Mouse (Mus musculus): ENCODE data around the gene Pam16. TPM values are rescaled to one million over a fixed set of nuclear protein-coding genes. Genes with fewer than 3 reads are reported as not detected.

Pam16 gene
- polyA plus RNA-seq, 1 experiment from 2014 or later: 91.4 TPM

GRCm38 (mm10) chr16:4603453-4603837, 21.3 kb downstream of the Pam16 start:
- H3K4me1 ChIP-seq (replicated peaks; ENCODE audit: control insufficient read depth, insufficient read depth, low read length): peaks cover 43% of the 10 kb centered on the region
- H3K27me3 ChIP-seq (ENCODE audit: control insufficient read depth, insufficient read depth, low read length): no peaks in the 10 kb centered on the region
- no peak overlapping the region for H3K9ac ChIP-seq (ENCODE audit: low read length)
- no peak overlapping the region; the same call in 1 of the 2 replicates for H3K27ac ChIP-seq (ENCODE audit: low read depth, low read length)
- no peak overlapping the region for H3K4me3 ChIP-seq (ENCODE audit: low read depth, low read length)
- WGBS: 73% methylated on average over 1 of the region's 1 CpGs
- ATAC-seq (replicated peaks; ENCODE audit: low FRiP score) (no peak), DNase-seq (ENCODE audit: low spot score) (no peak)
- no peak overlapping the region for H3K4me2 ChIP-seq (ENCODE audit: low read depth, low read length, severe bottlenecking)
- no peaks in the 10 kb centered on the region for H3K9me3 ChIP-seq (ENCODE audit: control insufficient read depth, low read length)
- no peaks in the 10 kb centered on the region for H3K36me3 ChIP-seq (ENCODE audit: control insufficient read depth, insufficient read depth, low read length)

GRCm38 (mm10) chr16:4602766-4603452, 21.9 kb downstream of the Pam16 start:
- no peak for ATAC-seq (replicated peaks; ENCODE audit: low FRiP score)
- no peak overlapping the region; the same call in 1 of the 2 replicates for H3K9ac ChIP-seq (ENCODE audit: low read length)
- H3K27ac ChIP-seq (ENCODE audit: low read depth, low read length): peak overlapping the region; percentile 50; the same call in 1 of the 2 replicates
- H3K27me3 ChIP-seq (ENCODE audit: control insufficient read depth, insufficient read depth, low read length): no peaks in the 10 kb centered on the region
- no peak overlapping the region for H3K4me3 ChIP-seq (ENCODE audit: low read depth, low read length)
- H3K4me1 ChIP-seq (replicated peaks; ENCODE audit: control insufficient read depth, insufficient read depth, low read length): peaks cover 48% of the 10 kb centered on the region
- H3K4me2 ChIP-seq (ENCODE audit: low read depth, low read length, severe bottlenecking): no peak overlapping the region
- no peak for DNase-seq (ENCODE audit: low spot score)
- no peaks in the 10 kb centered on the region for H3K36me3 ChIP-seq (ENCODE audit: control insufficient read depth, insufficient read depth, low read length)
- 39% methylated on average over 7 of the region's 7 CpGs for WGBS
- no peaks in the 10 kb centered on the region for H3K9me3 ChIP-seq (ENCODE audit: control insufficient read depth, low read length)

- ATAC-seq (replicated peaks; ENCODE audit: low FRiP score) (no peak), DNase-seq (ENCODE audit: low spot score) (no peak)
- no peak overlapping the region for H3K9ac ChIP-seq (ENCODE audit: low read length)
- H3K4me2 ChIP-seq (ENCODE audit: low read depth, low read length, severe bottlenecking): no peak overlapping the region
- no peaks in the 10 kb centered on the region for H3K27me3 ChIP-seq (ENCODE audit: control insufficient read depth, insufficient read depth, low read length)
- 23% methylated on average over 3 of the region's 3 CpGs for WGBS
- H3K9me3 ChIP-seq (ENCODE audit: control insufficient read depth, low read length): no peaks in the 10 kb centered on the region
- no peak overlapping the region for H3K27ac ChIP-seq (ENCODE audit: low read depth, low read length)
- H3K4me1 ChIP-seq (replicated peaks; ENCODE audit: control insufficient read depth, insufficient read depth, low read length): peaks cover 50% of the 10 kb centered on the region
- H3K4me3 ChIP-seq (ENCODE audit: low read depth, low read length): no peak overlapping the region
- H3K36me3 ChIP-seq (ENCODE audit: control insufficient read depth, insufficient read depth, low read length): no peaks in the 10 kb centered on the region
Observed at GRCm38 (mm10) chr16:4602189-4602588, 22.6 kb downstream of the Pam16 start.

- Histone ChIP-seq H3K4me1 (replicated peaks; ENCODE audit: control insufficient read depth, insufficient read depth, low read length) (peaks cover 57% of the 10 kb centered on the region), H3K9me3 (ENCODE audit: control insufficient read depth, low read length) (no peaks in the 10 kb centered on the region), H3K4me3 (ENCODE audit: low read depth, low read length) (no peak overlapping the region), H3K9ac (ENCODE audit: low read length) (no peak overlapping the region), H3K36me3 (ENCODE audit: control insufficient read depth, insufficient read depth, low read length) (no peaks in the 10 kb centered on the region), H3K27me3 (ENCODE audit: control insufficient read depth, insufficient read depth, low read length) (no peaks in the 10 kb centered on the region), H3K4me2 (ENCODE audit: low read depth, low read length, severe bottlenecking) (no peak overlapping the region), H3K27ac (ENCODE audit: low read depth, low read length) (no peak overlapping the region)
- 84% methylated on average over 9 of the region's 9 CpGs for WGBS
- no peak for ATAC-seq (replicated peaks; ENCODE audit: low FRiP score)
- DNase-seq (ENCODE audit: low spot score): no peak
Observed at GRCm38 (mm10) chr16:4600701-4601310, 24.0 kb downstream of the Pam16 start.

GRCm38 (mm10) chr16:4599616-4600015, 25.2 kb downstream of the Pam16 start:
- no peaks in the 10 kb centered on the region for H3K9me3 ChIP-seq (ENCODE audit: control insufficient read depth, low read length)
- no peak overlapping the region for H3K4me3 ChIP-seq (ENCODE audit: low read depth, low read length)
- no peak overlapping the region for H3K27ac ChIP-seq (ENCODE audit: low read depth, low read length)
- no peak overlapping the region for H3K4me2 ChIP-seq (ENCODE audit: low read depth, low read length, severe bottlenecking)
- WGBS: 90% methylated on average over 3 of the region's 3 CpGs
- H3K36me3 ChIP-seq (ENCODE audit: control insufficient read depth, insufficient read depth, low read length): no peaks in the 10 kb centered on the region
- peaks cover 51% of the 10 kb centered on the region for H3K4me1 ChIP-seq (replicated peaks; ENCODE audit: control insufficient read depth, insufficient read depth, low read length)
- H3K27me3 ChIP-seq (ENCODE audit: control insufficient read depth, insufficient read depth, low read length): no peaks in the 10 kb centered on the region
- DNase-seq (ENCODE audit: low spot score) (no peak), ATAC-seq (replicated peaks; ENCODE audit: low FRiP score) (no peak)
- no peak overlapping the region for H3K9ac ChIP-seq (ENCODE audit: low read length)

GRCm38 (mm10) chr16:4598891-4599543, 25.8 kb downstream of the Pam16 start:
- Histone ChIP-seq H3K36me3 (ENCODE audit: control insufficient read depth, insufficient read depth, low read length) (no peaks in the 10 kb centered on the region), H3K4me1 (replicated peaks; ENCODE audit: control insufficient read depth, insufficient read depth, low read length) (peaks cover 51% of the 10 kb centered on the region), H3K9me3 (ENCODE audit: control insufficient read depth, low read length) (no peaks in the 10 kb centered on the region), H3K9ac (ENCODE audit: low read length) (peak overlapping the region; percentile 37; the same call in 1 of the 2 replicates), H3K4me2 (ENCODE audit: low read depth, low read length, severe bottlenecking) (peak overlapping the region; percentile 21; the same call in 1 of the 2 replicates), H3K27ac (ENCODE audit: low read depth, low read length) (peak overlapping the region; percentile 50), H3K4me3 (ENCODE audit: low read depth, low read length) (no peak overlapping the region), H3K27me3 (ENCODE audit: control insufficient read depth, insufficient read depth, low read length) (no peaks in the 10 kb centered on the region)
- WGBS: 33% methylated on average over 6 of the region's 6 CpGs
- ATAC-seq (replicated peaks; ENCODE audit: low FRiP score): no peak
- DNase-seq (ENCODE audit: low spot score): peak; percentile 52

GRCm38 (mm10) chr16:4598041-4598440, 26.7 kb downstream of the Pam16 start:
- DNase-seq (ENCODE audit: low spot score) (no peak), ATAC-seq (replicated peaks; ENCODE audit: low FRiP score) (no peak)
- H3K9me3 ChIP-seq (ENCODE audit: control insufficient read depth, low read length): no peaks in the 10 kb centered on the region
- no peak overlapping the region for H3K4me3 ChIP-seq (ENCODE audit: low read depth, low read length)
- no peak overlapping the region for H3K4me2 ChIP-seq (ENCODE audit: low read depth, low read length, severe bottlenecking)
- no peaks in the 10 kb centered on the region for H3K27me3 ChIP-seq (ENCODE audit: control insufficient read depth, insufficient read depth, low read length)
- no peak overlapping the region for H3K27ac ChIP-seq (ENCODE audit: low read depth, low read length)
- no peak overlapping the region for H3K9ac ChIP-seq (ENCODE audit: low read length)
- no peaks in the 10 kb centered on the region for H3K36me3 ChIP-seq (ENCODE audit: control insufficient read depth, insufficient read depth, low read length)
- peaks cover 55% of the 10 kb centered on the region for H3K4me1 ChIP-seq (replicated peaks; ENCODE audit: control insufficient read depth, insufficient read depth, low read length)
- 73% methylated on average over 5 of the region's 5 CpGs for WGBS

- Histone ChIP-seq H3K27me3 (ENCODE audit: control insufficient read depth, insufficient read depth, low read length) (no peaks in the 10 kb centered on the region), H3K9me3 (ENCODE audit: control insufficient read depth, low read length) (no peaks in the 10 kb centered on the region), H3K4me3 (ENCODE audit: low read depth, low read length) (peak overlapping the region; percentile 86; the same call in 1 of the 2 replicates), H3K36me3 (ENCODE audit: control insufficient read depth, insufficient read depth, low read length) (no peaks in the 10 kb centered on the region), H3K9ac (ENCODE audit: low read length) (peak overlapping the region; percentile 24; the same call in 1 of the 2 replicates), H3K4me1 (replicated peaks; ENCODE audit: control insufficient read depth, insufficient read depth, low read length) (peaks cover 51% of the 10 kb centered on the region), H3K27ac (ENCODE audit: low read depth, low read length) (no peak overlapping the region), H3K4me2 (ENCODE audit: low read depth, low read length, severe bottlenecking) (peak overlapping the region; percentile 93)
- ATAC-seq (replicated peaks; ENCODE audit: low FRiP score) (no peak), DNase-seq (ENCODE audit: low spot score) (no peak)
- WGBS: 64% methylated on average over 7 of the region's 7 CpGs
Observed at GRCm38 (mm10) chr16:4597296-4597695, 27.5 kb downstream of the Pam16 start.

All from forebrain, embryonic 11.5 days (tissue).